Mouse (Mus musculus) cerebellum, postnatal 36 days (tissue): ENCODE measurements around the gene Syn2.
"Not testable (repeated sequence)": the region's sequence is repeated elsewhere in the genome, so short reads cannot be mapped to it uniquely, and the experiment has no call there.

Source experiments
- DNase-seq, 2 experiments: peaks; one replicate each; pipeline ENCODE4 v3.0.0; 2021 to 2022; ENCODE audit warnings: mixed read lengths in 2 of 2

Gene Syn2

DNA sequence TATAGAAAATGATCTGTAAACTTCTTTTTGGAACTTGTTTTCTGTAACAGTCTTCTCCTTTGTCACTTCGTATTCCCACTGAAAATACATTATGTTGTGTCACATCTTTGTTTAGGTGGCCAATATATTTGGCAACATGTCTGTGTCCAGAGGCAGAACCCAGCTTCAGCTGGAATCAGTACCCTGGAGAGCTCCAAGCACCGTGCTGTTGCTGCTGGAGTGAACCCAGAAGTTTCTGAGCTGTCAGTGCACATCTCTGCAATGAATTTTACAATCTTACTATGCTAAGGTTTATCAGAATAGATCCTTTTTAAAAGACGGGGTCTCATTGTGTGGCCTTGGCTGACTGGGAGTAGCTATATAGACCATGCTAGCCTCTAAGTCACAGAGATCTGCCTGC is 44.1 kb downstream of the Syn2 start:
- DNase-seq: no peak

GRCm38 (mm10) chr6:115181094-115181493 is 46.4 kb downstream of the Syn2 start:
- DNase-seq: no peak

- no peak for DNase-seq
Measured at GRCm38 (mm10) chr6:115191111-115191510, 56.4 kb downstream of the Syn2 start.

DNA sequence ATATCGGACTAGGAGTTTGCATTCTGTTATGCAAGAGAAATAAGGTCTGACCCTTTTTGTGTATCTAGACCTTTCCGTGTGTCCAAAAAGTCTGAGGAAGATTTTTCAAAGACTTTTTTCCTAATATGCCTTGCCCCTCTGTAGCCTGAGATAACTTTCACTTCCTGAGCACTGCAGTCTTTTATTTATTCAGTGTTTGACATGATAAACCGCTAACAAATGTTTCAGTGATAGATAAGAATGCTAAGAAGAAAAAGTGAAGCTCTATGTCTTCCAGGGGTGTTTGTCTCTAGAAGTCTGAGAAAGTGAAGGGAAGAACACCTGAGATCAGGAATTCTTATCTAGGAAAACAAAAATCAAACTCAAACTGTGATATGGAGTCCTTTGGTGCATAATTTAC is 66.1 kb downstream of the Syn2 start:
- no peak for DNase-seq

DNA sequence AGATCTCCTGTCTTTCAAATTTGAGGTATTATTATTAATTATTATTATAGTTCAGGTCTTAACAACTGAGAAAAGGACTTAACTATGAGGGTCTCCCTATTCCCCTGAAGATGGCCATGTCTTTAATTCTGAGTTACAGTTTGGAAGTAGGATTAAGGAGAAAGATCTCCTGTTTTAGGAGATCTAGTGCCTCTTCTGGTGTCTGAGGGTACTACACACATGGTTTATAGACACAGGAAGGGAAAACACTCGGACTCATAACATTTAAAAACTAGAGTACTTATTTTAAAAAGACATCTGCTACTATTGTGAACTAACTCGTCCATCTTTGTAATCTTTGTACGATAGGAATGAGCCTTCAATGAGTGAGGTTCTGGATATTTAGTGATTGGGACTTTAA is 68.3 kb downstream of the Syn2 start:
- no peak for DNase-seq

GRCm38 (mm10) chr6:115210187-115210586 is 75.5 kb downstream of the Syn2 start:
- no peak for DNase-seq

DNA sequence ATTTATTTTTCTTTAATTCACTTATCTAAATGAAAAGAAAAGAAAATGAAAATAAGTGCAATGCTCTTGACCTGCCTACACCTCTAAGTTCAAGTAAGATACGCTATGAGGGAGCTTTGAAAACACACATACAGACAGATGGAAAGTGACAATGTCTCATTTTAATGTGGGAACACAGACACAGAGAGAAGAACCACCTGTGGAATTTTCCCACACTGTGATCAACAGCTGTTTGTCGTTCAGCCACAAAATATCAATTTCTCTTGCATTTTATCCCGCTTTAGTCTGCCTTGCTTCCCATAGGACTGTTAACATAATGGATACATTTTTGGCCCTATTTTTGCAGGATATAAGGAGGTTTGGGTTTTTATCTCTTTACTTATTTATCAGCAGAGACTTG is 76.1 kb downstream of the Syn2 start:
- no peak for DNase-seq

DNA sequence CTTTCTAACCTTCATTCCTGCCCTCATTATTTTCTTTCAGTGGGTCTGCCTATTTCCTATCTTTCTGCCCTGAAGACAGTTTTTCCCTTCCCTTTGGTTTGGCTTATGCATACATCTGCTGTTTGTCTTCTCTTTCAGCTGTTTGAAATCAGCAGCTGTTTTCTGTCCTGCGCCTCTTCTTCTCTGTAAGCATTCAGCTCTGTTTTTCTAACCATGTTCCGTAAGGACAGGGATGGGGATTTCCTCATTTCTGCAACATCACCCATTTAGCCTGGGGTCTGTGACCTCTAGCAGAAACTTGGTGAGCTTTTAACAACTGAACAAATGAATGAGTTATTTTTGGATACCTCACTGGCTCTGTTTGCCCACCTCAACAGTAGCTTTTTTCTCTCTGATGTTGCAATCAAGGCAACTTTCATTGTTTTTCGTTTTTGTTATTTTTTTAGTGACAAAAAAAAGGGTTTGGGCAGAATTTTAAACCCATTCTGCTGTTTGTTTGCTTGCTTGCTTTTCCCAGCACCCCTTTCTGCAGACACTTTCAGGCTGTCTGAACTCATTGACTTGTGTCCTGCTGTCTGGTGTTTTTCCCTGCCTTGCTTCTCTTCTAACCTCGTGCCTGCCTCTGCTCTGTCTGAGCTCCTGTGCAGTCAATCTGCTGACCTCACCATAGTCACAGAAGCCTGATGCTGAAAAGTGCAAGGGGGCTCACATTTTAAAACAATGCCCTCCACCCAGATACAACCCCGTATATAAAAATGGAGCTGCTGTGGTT is 77.6 kb downstream of the Syn2 start:
- DNase-seq: no peak

DNA sequence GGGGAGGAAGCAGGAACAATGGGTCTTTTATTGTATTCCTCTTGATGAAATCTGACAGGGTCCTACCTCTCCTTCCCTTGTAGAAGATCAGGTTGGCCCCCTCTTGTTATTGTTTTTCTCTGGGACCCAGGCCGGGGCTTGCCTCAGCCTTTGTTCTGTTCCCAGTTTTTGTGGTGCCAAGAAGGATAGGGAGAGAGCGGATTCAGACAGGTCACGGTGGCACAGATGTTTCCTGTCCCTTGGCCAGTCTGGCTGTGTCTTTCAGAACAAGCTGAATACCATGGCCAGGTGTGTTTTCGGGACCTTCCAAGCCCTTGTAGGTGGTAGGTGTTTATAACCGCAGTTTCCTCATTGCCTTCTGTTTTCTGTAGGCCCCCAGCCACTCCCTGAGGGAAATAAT is 78.4 kb downstream of the Syn2 start:
- no peak for DNase-seq

DNA sequence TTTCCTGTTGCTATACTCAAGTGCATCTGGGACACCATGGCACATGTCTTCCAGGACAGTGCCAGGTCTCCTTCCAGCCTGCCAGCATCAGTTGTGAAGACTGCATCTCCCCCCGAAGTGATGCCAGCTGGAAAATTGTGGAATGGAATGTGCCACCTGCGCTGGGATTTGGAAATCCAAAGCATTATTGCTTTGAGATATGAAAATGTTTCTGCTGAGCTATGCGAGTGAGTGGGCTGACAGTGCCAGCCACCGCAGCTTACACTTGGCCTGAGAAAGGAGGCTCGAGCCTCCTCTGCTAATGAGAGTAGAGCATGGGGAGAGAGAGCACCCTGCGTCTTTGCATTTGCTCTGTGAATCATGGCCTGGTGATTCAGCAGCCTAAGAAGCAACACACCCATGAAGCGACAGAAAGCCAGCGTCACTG is 86.5 kb downstream of the Syn2 start:
- peak in 1 of 2 experiments; percentile 56 for DNase-seq

GRCm38 (mm10) chr6:115225519-115225918 is 90.8 kb downstream of the Syn2 start:
- peak; percentile 71 to 86 for DNase-seq

- no peak for DNase-seq
Measured at GRCm38 (mm10) chr6:115227043-115227442, 92.3 kb downstream of the Syn2 start, which contains the start of gene Gm17482. TSS of gene Gm17482 (plus strand) at chr6:115227343.

- DNase-seq: peak; percentile 84 to 91
Measured at GRCm38 (mm10) chr6:115227529-115227928, 92.8 kb downstream of the Syn2 start.

DNA sequence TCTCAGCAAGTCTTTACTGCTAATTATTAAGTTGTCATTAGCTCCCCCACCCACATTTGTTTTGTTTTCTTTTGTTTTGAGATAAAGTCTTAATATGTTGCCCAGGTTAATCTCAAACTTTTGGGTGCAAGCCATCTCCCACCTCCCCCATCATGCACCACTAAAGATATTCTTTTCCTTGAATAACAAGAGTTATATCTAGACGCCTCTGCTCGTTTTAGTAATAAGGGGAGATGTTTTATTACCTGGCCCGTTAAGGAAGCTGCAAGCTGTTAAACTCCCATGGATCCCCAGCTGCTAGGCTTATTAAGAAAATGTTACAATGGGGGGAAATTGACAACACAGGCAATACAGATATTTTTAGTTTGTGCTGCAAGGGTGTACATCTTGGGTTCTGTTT is 95.9 kb downstream of the Syn2 start:
- no peak for DNase-seq

DNA sequence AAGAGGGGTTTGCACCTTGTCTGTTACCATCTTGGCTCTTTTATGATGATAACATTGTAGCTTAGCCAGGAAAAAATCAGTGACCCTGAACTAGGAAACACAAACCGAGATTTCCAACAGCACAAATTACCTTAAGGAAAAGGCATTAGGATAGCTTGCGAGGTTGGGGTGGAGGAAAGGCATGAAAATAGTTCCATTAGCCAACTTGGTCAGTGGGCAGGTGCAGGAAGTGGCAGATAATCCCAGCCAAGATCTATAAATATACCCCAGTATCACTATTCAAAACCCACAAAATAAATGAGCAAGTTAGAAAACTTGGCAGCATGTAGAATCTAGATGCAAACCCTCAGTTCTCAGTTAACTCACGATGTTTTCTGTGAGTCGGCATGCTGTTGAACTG is 97.1 kb downstream of the Syn2 start:
- no peak for DNase-seq

- no peak for DNase-seq
Measured at GRCm38 (mm10) chr6:115232562-115232961, 97.9 kb downstream of the Syn2 start.

- DNase-seq: peak; percentile 95 to 98
Measured at GRCm38 (mm10) chr6:115238031-115239027, 103.6 kb downstream of the Syn2 start.

- DNase-seq: peak in 1 of 2 experiments; percentile 30
Measured at GRCm38 (mm10) chr6:115239335-115239734, 104.6 kb downstream of the Syn2 start.

DNA sequence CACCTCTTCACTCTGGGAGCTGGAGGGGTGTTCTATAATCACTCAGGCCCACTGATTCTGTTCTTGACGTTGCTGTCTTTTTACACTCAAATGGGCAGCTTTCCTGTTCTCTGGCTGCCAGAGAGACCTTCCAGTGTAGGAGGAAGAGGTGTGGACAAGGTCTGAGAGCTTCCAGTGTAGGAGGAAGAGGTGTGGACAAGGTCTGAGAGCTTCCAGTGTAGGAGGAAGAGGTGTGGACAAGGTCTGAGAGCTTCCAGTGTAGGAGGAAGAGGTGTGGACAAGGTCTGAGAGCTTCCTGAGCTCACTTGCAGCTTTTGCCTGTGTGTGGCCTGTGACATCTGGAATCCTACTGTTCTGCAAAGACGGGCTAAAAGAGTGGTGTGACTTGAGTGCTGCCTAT is 105.7 kb downstream of the Syn2 start:
- DNase-seq: not testable (repeated sequence)

DNA sequence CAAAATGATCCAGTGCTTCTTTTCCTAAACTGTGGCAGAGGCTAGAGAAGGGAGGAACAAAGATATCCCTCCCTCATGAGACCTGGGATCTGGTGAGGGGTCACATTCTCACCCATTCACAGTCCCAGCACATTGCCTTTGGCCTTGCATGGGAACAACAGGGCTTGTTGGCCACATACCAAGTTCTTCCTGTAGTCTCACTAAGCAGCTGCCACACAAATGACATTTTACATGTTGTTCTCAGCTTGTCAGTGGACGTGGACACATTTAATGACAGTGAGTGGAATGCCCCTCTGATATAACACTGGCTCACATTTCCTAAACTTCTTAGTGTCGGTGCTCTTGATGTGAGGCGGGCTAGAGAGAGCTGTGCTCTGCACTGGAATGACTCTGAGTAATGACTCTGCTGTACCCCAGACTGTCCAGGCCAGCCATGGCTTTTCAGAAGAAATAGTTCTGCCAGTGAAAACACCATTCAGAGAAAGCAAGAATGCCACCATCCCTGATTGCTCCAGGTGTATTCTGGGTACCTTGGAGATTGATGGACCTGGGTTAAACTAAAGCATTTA is 106.5 kb downstream of the Syn2 start:
- no peak for DNase-seq

- peak in 1 of 2 experiments; percentile 19 for DNase-seq
Measured at GRCm38 (mm10) chr6:115241939-115242338, 107.2 kb downstream of the Syn2 start.

- DNase-seq: peak; percentile 41 to 55
Measured at GRCm38 (mm10) chr6:115244222-115244621, 109.5 kb downstream of the Syn2 start.

GRCm38 (mm10) chr6:115245500-115246058 is 110.9 kb downstream of the Syn2 start:
- peak in 1 of 2 experiments; percentile 31 for DNase-seq
